9 mouse cellular contexts compared by ENCODE assay signal in the genomic region with DNA sequence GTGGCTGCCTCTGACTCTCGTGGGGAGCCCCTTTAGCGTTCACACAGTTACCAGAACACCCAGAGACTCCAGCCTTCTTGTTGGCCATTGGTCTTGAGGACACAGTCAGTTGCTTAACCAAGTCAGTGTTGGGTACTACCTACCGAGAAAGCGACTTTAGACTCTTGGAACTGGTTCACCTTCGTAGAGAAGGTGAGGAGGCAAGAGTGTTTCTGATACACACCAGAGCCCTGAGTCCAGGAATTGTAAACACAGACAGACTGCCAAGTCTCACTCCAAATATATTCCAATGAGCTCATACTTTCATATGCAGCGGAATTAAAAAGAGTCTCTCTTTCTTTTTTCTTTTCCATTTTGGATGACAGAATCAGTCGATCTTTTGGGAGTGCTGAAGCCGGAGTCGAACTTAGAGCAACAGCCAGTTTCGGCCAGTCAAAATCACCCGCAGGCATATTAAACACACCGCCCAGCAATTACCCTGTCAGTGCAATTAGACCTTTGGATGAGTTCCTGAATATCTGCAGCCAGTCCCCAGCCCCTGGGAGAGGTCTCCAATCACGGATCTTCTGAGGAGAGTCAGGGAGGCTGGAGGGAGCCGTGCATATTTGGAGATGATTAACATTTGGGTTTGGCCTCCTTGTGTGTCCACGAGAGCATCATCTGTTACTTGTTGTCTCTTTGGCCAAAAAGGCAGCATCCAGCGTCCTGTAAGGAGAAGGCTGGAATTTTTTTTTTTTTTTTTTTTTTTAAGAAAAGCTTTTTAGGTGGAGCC. TPM values are rescaled to one million over a fixed set of nuclear protein-coding genes. Genes with fewer than 3 reads are reported as not detected.
DNase-seq lines count a peak whose midpoint lies in the region; ATAC-seq and TF ChIP-seq lines count a peak whose summit lies in the region.
"Had no signal": no experiment of that assay in that cellular context is flagged by ENCODE, and none has a peak within 500 bp of the region (broad histone marks: within the 10 kb centered on the region; RNA-seq: fewer than 3 reads in every experiment).

No protein-coding gene starts in this region.

- H3K27ac ChIP-seq in kidney, postnatal 0 days, result peak overlapping the region; percentile 60
- peak overlapping the region; percentile 52 for H3K27ac ChIP-seq in forebrain, embryonic 13.5 days

- no peaks in the 10 kb centered on the region for H3K9me3 ChIP-seq in kidney, postnatal 0 days (replicated peaks; ENCODE audit: low read length)
- no peaks in the 10 kb centered on the region for H3K9me3 ChIP-seq in forebrain, embryonic 13.5 days (replicated peaks)

- ATAC-seq in kidney, postnatal 0 days (replicated peaks; ENCODE audit: low FRiP score, low read depth), result no peak
- 0 out of 2 replicates have a peak, but pooled peaks have one; percentile 7 for ATAC-seq in forebrain, embryonic 13.5 days

- 49% methylated on average over 16 of the region's 16 CpGs for WGBS in kidney, postnatal 0 days
- 53% methylated on average over 16 of the region's 16 CpGs for WGBS in forebrain, embryonic 13.5 days

- no peak overlapping the region for H3K9ac ChIP-seq in kidney, postnatal 0 days (ENCODE audit: low read depth, low read length)
- no peak overlapping the region for H3K9ac ChIP-seq in forebrain, embryonic 13.5 days

- no peaks in the 10 kb centered on the region for H3K27me3 ChIP-seq in kidney, postnatal 0 days (ENCODE audit: insufficient read depth, low read length)
- H3K27me3 ChIP-seq in forebrain, embryonic 13.5 days, result peaks cover 7% of the 10 kb centered on the region; the same call in 1 of the 2 replicates

- H3K4me1 ChIP-seq in kidney, postnatal 0 days (replicated peaks; ENCODE audit: insufficient read depth, low read length), result peaks cover 32% of the 10 kb centered on the region
- H3K4me1 ChIP-seq in forebrain, embryonic 13.5 days, result peaks cover 38% of the 10 kb centered on the region

- H3K36me3 ChIP-seq in kidney, postnatal 0 days (ENCODE audit: insufficient read depth, low read length), result no peaks in the 10 kb centered on the region
- H3K36me3 ChIP-seq in forebrain, embryonic 13.5 days (ENCODE audit: poor library complexity, severe bottlenecking), result no peaks in the 10 kb centered on the region

- no peak overlapping the region for H3K4me2 ChIP-seq in kidney, postnatal 0 days (ENCODE audit: low read length)
- peak overlapping the region; percentile 22 for H3K4me2 ChIP-seq in forebrain, embryonic 13.5 days

- DNase-seq in kidney, postnatal 0 days (ENCODE audit: low spot score), result no peak
- no peak for DNase-seq in kidney, adult 11 months
- DNase-seq in heart, postnatal 4 days, result peak; percentile 33
- DNase-seq in neural tube, embryonic 10.5 days (ENCODE audit: extremely low spot score, low spot score), result peak; percentile 50
- DNase-seq in adrenal gland, adult 18-20 months (ENCODE audit: low spot score in 2 of 2), result no peak
- DNase-seq in layer of hippocampus, postnatal 14 days (ENCODE audit: low spot score in 2 of 2), result no peak
- DNase-seq in cerebellum, adult 18-20 months, result no peak
- DNase-seq: thymus, postnatal 25 days had no signal

- no peak overlapping the region for H3K4me3 ChIP-seq in kidney, postnatal 0 days (replicated peaks; ENCODE audit: low read depth, low read length)
- H3K4me3 ChIP-seq in forebrain, embryonic 13.5 days, result no peak overlapping the region

- TF ChIP-seq CTCF in kidney, postnatal 0 days (IDR thresholded peaks at IDR 0.05; ENCODE audit: low read depth), result no peak

RNA-seq across cellular contexts. Expression of gene Angptl1, which starts 57.9 kb away (rescaled TPM):
- 1.0 TPM in 2 replicates for polyA plus RNA-seq in kidney, postnatal 0 days (2015; fragmentation: Nextera tagmentation; extraction: Ambion mirVana)
- polyA plus RNA-seq in forebrain, embryonic 13.5 days (2015; fragmentation: Nextera tagmentation; extraction: Ambion mirVana), result 1.2 and 1.3 TPM in 2 replicates
- 1 to 10 TPM; 2.3 to 2.9 TPM for total RNA-seq in heart, postnatal 4 days (2021)
- 1 to 10 TPM; 2.8 to 4.9 TPM for total RNA-seq in adrenal gland, adult 18-20 months (2021)
- 1 to 10 TPM; 1.1 to 1.4 TPM for total RNA-seq in layer of hippocampus, postnatal 14 days (2021)

Comparison
In these comparisons a context has a peak if more than half of its experiments do, and no peak if none do; other contexts are left out.
1. DNase-seq: peak in heart, postnatal 4 days (single experiment) and neural tube, embryonic 10.5 days (single experiment); none in kidney, postnatal 0 days (single experiment), kidney, adult 11 months (single experiment), adrenal gland, adult 18-20 months (0 of 2), layer of hippocampus, postnatal 14 days (0 of 2) and cerebellum, adult 18-20 months (0 of 2).